Mouse (Mus musculus) thymus, postnatal 25 days (tissue): ENCODE data around the gene Arid1b.
A peak's percentile ranks its signal among the peaks of the same experiment; 100 is the strongest.
"Not testable (repeated sequence)": the region's sequence is repeated elsewhere in the genome, so short reads cannot be mapped to it uniquely, and the experiment has no call there.

Experiments
- DNase-seq: peaks from one replicate; pipeline ENCODE4 v3.0.0; 2022

Gene Arid1b

DNA sequence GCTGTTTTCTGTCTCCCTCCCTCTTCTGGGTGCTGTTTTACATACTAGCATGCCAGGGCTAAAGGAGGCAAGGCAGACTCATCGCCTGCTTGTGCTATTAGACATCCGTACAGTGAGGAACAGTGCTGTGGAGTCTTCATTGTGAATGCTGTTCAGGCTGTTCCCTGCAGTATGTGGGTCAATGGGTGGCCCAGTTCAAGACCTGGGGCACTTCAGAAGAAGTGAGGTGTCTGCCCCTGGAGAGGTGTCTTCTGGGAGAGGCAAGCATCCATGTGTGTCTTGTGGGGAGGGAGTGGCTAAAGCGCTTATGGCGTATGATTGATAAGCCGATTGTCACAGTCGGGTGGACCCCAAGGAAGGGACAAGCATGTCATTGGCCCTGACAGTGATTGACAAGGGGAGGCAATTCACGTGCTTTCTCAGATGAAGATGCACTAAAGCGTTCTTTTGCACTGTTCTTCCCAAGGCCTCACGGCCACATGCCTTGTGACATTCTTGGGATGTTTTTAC, 65.0 kb downstream of the Arid1b start:
- no peak for DNase-seq

DNA sequence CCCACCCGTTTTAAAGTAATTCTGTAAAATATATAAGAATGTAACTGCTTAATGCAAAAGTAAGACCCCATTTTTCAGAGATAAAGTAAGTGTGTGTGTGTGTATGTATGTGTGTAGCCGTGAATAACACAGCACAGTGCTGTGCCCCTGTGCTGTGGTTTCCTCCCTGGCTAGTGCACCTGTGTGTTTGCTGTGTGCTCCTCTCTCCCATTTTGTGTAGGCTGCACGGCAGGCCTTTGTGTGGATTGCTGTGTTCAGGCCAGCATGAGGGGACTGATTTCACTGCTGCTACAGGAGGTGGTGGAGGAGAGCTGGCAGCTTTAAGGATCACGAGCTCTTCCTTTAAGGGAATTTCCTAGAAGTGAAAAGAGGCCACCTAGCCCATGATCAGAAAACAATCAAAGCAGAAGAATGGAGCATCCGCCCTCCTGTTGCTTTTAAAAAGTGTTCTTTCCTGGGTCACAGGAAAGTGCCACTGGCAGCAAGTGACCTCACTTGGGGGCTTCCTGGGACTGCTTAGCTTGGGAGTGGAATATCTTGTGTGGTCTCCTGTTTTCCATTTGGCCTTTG, 66.5 kb downstream of the Arid1b start:
- DNase-seq, result peak; percentile 52

DNA sequence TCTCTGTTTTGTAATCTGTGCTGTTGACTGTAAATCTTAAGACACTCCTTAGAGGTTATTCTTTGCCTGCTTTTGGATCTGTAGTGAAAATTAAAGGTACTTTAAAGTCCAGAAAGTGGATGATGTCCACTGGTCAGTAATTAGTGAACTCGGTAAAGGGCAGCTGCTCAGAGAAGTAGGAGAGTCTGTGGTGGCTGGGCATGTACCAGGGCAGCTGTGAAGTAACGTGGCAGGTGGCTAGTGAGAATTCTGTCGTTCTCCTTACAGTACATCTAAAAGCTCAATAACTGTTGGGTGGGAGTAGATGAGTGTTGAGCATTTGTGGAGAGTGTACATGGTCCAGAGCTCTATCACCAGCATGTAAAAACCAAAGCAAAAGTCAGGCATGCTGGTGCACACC, 67.1 kb downstream of the Arid1b start:
- DNase-seq, result no peak

DNA sequence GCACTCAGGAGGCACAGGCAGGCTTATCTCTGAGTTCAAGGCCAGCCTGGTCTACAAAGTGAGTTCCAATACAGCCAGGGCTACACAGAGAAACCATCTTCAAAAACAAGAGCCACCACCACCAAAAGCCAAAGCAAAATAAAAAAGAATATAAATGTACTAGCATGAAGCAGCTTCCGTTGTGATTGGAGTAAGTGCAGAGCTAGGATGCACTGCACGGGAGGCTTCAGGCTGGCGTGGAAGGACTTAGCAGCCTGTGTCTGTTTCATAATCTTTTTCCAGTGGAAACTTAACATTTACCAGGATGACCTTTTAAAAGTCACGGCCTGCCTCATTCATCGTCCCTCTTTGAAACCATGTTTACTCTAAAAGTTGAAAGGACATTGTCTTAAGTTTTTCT, 67.5 kb downstream of the Arid1b start:
- DNase-seq, result no peak

DNA sequence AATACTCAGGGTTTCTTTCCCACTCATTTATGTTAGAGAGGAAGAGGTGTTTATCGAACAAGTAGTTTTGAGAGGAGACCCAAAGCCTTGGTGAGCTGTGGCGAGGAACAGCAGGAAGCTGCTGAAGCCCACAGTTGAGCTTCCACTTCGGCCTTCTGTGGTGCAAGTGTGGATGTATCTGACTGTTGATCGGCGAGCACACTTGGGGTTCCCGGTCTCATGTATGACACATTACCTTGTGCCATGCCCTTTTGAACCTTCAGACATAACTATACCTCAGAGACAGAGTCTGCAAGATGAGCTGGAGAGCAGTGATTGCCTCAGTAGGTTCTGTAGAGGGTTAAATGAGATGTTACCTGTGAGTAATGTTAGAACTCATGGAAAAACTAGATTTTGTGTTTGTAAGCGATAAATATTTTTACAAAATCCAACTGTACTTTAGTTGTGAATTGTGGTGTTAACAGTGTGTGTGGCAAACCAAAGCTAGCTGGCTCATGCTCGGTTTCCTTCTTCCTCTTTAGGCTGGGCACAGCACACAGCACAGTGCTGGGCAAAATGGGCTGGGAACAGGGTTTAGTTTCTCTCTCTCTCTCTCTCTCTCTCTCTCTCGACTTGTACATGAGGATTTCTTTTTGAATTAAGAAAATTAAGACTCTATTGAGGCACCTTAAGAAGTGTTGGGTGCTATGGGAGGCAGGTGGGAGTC, 69.5 kb downstream of the Arid1b start:
- no peak for DNase-seq

DNA sequence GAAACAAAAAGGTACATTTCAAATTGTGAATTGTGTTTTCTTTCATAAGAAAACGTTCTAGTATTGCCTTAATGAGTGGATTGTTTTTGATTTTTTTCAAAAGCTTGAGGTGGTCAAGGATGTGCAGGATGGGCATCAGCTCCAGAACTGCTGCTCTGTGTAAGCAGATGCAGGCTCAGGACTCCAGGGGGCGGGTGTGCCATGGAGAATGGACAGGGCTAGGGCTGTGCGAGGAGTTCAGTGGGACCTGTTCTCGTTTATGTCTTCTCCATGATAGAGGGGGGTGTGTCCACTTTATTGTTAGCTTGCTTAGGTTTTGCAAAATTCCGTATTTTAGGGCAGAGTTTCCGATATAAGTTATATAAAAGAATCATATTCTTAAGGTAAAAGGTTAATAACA, 70.6 kb downstream of the Arid1b start:
- DNase-seq, result no peak

DNA sequence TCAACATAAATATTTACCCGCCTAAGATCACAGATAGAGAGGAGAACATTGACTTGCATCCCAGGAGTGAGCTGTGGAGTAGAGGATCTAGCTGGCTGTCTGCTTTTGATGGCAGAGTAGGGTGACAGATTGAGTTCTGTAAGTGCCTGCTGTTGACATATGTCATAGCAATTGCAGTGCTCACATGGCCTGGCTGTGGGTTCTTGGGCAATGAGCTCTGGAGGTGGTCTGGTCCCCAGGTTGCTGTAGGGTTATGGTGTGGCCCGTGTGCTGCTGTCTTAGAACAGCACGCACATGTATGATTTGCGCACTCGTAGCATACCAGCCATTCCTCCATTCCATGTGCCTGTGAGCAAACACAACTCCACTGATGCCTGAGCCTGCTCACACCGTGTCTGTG, 71.1 kb downstream of the Arid1b start:
- no peak for DNase-seq

DNA sequence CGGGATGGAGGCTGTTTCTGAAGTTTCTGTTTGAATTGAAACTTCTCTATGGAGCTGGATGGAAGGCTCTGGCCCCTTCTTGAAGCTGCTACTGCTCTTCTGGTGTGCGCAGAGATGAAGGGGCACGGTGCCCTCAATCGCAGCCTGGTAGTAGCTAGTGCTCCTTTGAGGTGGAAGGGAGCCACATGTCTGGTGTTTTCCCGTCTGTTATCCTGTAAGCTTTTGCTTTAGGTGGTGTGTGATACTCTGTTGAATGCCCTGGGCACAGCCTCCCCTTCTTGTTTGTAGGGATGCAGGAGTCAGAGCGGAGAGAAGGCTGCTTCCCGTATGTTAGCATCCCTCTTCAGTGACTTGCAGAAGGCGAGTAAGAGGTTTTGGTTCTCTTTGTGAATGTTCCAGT, 72.7 kb downstream of the Arid1b start:
- DNase-seq, result no peak

DNA sequence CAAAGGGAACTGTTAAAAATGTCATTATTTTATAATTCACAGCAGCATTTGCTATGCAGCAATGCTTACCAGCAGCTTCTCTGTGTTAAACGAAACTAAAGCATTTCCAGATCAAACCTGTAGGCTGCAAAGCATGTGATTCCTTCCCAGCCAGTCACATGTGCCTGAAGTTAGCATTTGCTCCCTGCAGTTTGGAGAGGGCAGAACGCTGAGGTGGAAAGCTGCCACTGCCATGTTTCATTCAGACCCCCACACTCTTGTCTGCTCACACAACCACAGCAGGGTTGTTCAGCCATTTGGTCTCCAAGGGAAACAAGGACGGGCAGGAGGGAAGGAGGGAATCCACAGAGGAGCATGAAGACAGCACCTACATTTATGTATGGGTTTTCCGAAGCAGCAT, 73.1 kb downstream of the Arid1b start:
- no peak for DNase-seq

DNA sequence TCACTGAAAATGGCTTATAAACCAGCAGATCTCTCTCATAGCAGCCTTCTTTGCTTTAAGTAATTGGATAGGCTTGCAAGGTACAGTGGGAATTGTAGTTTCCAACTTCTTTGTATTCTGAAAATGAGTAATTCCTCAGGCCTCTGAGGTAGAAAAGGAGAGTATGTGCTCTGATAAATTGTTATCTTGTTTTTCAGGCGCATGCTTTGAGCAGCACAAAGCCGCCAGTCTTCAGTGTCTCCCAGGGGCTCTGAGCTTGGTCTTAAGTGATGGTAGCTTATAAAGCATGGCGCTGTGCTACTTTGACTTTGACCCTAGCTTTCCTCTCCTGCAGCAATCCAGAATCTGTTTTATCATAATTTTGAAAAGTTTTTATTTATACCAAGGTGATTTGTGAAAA, 76.3 kb downstream of the Arid1b start:
- no peak for DNase-seq

DNA sequence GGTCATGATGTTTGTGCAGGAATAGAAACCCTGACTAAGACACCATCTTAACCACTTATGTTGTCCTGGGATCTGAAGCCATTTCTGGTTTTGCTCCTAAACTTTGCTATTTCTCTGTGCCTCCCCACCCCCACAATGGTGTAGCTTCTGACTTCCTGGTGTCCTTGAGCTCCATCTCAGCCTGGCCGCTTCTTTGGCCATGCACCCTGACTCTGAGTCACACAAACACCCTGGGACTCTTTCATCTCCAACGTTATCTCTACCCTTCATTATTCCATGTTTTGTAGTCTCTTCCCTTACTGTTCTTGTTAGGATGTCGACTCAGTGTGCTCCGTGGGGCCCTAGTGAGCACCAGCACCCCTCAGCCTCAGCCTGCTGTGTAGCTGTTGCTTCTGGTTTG, 78.4 kb downstream of the Arid1b start:
- no peak for DNase-seq

DNA sequence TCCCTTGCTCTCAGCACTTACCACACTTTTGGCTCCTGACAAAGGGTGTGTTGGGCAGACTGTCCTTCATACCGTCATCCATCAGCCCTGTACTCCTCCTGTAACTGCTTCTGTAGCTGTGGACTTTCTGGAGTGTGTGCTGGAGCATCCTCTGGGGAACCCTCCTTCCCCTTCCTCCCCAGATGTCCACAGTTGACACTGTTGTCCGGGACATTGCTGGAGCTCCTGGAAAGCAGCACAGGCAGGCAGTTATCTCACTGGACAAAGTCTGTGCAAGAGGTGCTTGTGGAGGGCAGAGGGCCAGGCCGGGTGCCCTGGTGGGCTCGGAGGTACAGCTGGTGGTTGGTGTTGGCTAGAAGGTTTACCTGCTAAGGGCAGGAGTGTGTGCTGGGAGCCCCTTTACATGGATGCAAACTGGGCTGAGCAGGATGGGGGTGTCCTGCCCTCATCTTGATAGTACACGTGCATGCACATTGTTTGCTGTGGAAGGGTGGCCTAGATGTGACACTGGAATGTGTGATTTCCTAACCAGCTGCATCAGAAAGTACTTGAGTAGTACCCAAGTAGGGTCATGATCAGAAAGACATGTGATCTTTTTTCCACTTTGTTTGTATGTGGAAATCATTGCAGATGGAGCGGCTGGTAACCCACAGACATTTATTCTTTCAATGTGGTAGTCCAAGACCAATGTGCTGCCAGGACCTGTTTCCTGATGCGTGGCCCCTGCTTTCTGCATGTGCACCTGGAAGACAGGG, 80.8 kb downstream of the Arid1b start:
- DNase-seq, result no peak

DNA sequence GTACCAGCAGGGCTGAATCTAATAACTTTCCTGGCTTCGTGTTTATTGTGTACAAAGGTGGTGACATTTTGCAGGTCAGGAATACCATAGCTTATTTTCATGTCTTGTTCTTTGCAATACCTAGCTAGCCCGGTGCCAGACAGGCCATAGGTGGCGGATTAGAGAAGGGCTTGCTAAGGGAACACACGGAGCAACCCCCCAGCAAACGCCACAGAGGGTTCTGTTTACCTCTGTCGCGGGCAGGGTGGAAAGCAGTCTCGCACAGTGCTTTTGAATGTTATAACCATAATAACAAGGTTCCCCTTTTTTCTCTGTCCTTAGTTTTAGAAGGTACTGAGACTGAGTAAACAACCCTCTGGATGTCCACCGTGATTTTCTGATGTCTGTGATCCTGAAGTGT, 83.9 kb downstream of the Arid1b start:
- DNase-seq, result no peak

DNA sequence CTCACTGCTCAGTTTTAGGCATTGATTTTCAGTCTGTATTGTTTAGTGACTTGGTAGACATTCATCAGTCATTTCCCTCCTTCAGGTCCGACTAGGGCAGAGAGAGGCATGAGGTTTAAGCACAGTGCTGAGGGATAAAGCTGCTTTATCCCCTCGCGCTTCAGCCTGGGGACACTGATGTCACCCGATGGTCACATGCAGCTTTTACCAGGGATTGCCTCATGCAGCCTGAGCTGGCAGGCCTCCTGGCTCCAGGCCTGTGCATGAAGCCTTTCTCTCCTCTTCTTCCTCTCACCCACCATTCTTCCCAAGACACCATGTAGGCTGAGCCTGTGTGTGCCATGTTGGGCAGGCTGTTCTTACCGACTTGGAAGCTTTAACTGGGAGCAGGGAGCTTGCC, 84.4 kb downstream of the Arid1b start:
- no peak for DNase-seq

DNA sequence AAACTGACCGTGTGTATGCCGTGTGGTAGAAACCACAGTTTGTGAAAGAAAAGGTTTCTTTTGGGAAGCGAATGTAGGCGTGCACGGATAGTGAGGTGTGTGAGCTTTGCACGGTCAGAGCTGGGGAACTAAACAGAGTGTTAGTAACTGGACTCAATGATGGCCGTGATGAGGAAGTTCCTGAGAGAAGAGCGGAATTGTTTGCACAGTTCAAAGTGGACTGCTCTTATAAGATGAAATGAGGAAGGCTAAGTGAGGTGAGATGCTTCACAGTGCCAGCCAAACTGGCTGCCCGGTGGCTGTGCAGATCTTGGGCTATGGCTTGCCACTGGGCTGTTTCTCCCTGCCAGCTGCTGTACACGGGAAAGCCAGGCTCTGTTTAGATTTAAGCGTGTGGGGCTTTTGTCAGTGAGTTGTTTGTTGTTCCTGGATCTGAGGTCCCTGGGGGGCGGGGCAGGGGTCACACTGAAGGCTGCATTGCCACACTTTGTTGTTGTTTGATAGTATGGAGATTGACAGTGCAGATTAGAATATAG, 86.8 kb downstream of the Arid1b start:
- DNase-seq, result no peak

DNA sequence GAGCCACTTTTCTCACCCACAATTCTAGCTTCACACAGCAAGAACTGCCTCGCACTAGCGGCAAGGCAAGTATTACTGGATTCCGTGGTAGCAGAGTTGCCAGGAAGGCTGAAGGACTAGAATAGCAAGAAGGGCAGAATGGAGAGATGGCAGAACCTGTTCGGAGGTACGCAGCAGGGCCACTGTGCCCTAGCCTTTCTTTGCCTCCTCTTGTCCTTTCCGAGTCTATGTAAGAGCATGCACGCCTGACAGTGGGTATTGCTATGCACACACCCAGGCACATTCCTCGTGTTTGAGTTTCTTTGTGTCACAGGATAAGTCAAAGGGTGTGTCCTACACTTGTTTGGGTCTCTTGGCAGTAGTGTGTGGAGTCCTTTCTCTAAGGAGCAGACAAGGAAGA, 88.1 kb downstream of the Arid1b start:
- no peak for DNase-seq

DNA sequence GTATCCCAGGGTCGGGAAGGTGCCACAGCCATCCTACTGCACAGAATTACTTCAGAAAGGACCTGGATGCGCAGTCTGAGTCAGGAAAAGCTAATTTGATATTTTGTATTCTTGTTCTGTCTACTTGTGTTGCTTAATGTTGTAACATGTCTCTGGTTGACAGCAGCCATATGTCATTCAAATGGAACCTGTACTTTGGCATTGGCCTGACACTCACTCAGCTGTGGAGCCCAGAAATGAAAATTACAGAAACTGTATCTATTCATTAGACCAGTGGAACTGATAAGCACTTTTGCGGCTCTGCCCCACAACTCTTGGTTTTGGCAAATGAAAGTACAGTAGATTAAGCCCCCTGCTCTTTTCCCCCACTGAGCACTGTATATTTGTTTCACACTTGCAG, 89.4 kb downstream of the Arid1b start:
- DNase-seq, result no peak

DNA sequence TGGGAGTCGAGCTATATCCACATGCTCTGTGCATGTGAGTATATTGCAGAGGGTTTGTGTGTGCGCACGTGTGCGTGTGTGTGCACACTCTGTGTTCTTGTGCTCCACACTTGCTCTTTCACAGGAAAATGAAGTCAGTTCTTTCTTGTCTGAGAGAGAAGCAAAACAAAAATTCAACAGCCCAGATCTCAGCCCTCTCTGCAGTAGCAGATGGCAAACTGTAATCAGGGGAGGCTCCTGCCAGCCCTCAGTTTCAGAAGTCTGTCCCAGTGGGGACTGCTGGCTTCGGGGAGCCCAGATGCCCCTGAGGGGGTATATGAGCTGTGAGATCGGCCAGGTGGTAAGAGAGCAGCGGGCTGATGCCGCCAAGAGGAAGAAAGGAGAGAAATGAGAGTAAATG, 90.0 kb downstream of the Arid1b start:
- peak; percentile 53 for DNase-seq

DNA sequence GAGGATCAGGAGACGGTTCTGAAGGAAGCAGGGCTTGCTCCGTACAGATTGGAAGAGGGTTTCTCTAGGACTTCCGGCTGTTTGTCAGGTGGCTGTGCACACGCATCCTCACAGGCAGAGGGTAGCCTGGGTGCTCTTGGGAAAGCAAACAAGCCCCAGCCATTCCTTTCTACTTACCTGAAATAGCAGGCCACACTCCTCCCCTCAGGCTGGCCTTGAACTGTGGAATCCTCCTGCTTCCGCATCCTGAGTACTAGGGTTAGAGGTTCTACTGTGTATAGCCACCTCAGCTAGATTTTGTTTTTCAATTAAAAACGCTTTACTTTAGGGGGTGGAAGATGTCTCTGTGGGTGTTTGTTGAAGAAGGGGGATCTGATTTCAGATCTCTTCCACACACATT, 90.9 kb downstream of the Arid1b start:
- no peak for DNase-seq

DNA sequence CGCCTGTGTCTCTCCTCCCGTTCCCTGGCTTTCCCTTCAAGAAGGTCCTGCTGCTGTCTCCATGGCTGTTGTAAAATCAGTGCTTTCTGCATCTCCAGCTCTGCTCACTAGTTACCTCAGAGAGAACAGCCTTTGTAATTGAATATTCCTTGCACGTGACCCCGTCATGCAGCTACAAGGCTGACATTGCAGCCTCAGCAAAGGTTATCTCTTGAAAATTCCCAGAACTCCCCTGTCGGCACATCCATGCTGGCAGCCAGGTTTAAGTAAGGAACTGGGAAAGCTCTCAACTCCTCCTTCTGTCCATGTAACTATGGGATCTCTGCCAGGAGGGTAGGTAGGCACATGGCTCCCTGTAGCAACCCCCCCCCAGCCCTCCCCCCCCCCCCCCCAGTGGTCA, 91.8 kb downstream of the Arid1b start:
- DNase-seq, result no peak

DNA sequence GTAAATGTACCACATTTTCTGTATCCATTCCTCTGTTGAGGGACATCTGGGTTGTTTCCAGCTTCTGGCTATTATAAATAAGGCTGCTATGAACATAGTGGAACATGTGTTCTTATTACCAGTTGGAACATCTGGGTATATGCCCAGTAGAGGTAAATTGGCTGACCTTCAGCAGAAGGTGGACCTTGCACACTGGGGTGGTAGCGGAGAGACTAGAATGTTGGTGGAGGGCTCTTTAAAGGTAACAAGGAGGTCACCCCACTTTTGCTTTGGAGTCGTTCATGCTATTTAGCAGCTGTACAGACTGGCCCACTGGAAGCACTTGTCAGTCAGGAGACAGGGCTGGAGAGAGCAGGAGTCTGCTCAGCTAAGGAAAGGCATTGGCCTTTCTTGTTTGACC, 94.1 kb downstream of the Arid1b start:
- not testable (repeated sequence) for DNase-seq

DNA sequence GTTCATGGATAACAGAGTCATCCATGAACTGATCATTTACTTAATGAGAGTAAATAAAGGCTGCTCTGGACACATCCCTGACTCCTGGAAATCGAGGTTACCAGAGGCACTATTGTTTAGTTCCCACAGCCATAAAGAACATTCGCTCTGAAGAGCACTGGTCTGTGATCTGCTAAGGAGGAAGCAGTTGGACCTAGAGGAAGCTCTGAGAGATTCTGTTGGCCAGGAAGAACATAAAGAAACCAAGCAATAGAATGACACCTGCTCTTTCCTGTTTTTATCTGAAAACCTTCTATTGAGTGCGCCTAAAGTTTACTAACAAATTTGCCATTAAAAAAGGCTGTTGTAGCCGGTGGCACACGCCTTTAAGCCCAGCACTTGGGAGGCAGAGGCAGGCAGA, 94.7 kb downstream of the Arid1b start:
- DNase-seq, result no peak

DNA sequence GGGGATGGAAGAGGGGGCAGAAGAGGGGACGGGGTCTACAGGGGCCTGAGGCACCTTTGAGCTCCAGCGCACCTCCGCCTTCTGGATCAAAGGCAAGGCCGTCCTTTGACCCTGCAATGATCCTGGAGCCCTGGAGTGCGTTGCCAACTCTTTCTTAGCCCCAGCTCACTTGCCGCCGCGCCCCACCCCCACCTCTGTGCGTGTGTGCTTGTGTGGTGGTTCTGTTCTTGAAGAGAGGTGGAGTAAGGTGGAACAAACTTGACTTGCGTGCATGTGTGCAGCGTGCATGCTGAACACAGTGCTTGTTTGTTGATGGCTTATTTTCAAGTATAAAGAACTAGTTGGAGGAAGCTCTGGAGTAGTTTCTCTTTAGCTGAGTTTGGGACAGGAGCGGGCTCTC, 95.4 kb downstream of the Arid1b start:
- peak; percentile 66 for DNase-seq

DNA sequence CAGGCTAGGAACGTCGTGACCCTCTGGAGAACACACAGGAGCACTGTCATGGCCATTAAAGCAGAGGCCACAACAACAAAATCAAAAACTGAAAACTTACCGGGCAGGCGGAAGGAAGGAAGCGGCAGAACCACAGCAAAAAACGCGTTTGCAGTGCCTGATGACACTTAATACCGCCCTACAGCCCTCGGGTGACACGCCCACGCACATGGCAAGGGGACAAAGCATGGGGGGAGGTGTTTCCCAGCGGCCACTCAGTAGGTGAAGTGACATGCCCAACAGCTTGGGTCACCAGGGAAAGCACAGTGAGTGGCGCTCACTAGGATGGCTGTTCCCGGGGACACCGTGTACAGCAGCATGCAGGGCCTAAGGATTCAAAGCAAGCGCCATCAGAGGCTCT, 97.4 kb downstream of the Arid1b start:
- no peak for DNase-seq
